Mouse (Mus musculus) CH12.LX (cell line): Measurements from ENCODE around the gene Erlec1. TPM values are rescaled to one million over a fixed set of nuclear protein-coding genes. Genes with fewer than 3 reads are reported as not detected.
A peak's percentile ranks its signal among the peaks of the same experiment; 100 is the strongest.

Source experiments
- DNase-seq: peaks from one replicate; pipeline ENCODE4 v3.0.0-alpha.2; 2013; ENCODE audit errors: extremely low read depth
- H3K27ac ChIP-seq: 2 replicates; pipeline ENCODE4 v1.5.1; 2012; ENCODE audit warnings: low read depth, mild to moderate bottlenecking, control low read depth, moderate library complexity; ENCODE audit not compliant: insufficient read depth
- H3K27me3 ChIP-seq: replicated peaks from 2 replicates; pipeline ENCODE3; 2012; ENCODE audit warnings: inconsistent platforms
- H3K36me3 ChIP-seq, 2 experiments: replicated peaks in 1 of 2; 2 replicates each; pipeline versions ENCODE3 to v1.6.1; 2012; ENCODE audit warnings: inconsistent platforms in 1 of 2, low read length in 1 of 2, mild to moderate bottlenecking in 1 of 2, mixed read lengths in 1 of 2, moderate library complexity in 1 of 2; ENCODE audit not compliant: control insufficient read depth in 1 of 2, insufficient read depth in 1 of 2
- H3K4me1 ChIP-seq, 2 experiments: 2 replicates each; pipeline ENCODE4 v1.6.1; 2012; ENCODE audit warnings: inconsistent platforms in 1 of 2, moderate library complexity in 1 of 2; ENCODE audit not compliant: insufficient read depth in 2 of 2, control insufficient read depth in 1 of 2
- H3K4me2 ChIP-seq: 2 replicates; pipeline ENCODE4 v1.6.1; 2012; ENCODE audit warnings: low read depth, mild to moderate bottlenecking, control low read depth; ENCODE audit not compliant: poor library complexity, insufficient read depth, severe bottlenecking
- H3K4me3 ChIP-seq, 3 experiments: fragments of 150-350 bp in 1 of 3; sonication (generic) in 1 of 3; replicated peaks in 1 of 3; 2 replicates each; pipeline versions ENCODE3 to v1.5.1; 2011 to 2012; ENCODE audit warnings: low read depth in 2 of 3, low read length in 2 of 3, mild to moderate bottlenecking in 2 of 3, moderate library complexity in 2 of 3, control low read depth in 1 of 3, improper control_type of control experiment in 1 of 3, inconsistent platforms in 1 of 3, mixed read lengths in 1 of 3; ENCODE audit not compliant: poor library complexity in 1 of 3
- H3K79me2 ChIP-seq: replicated peaks from 2 replicates; pipeline ENCODE4 v1.6.1; 2012; ENCODE audit warnings: mild to moderate bottlenecking, moderate library complexity; ENCODE audit not compliant: control insufficient read depth, poor library complexity, insufficient read depth, severe bottlenecking; ENCODE audit errors: extremely low read depth
- H3K9ac ChIP-seq: 2 replicates; pipeline ENCODE4 v1.6.1; 2012; ENCODE audit warnings: low read depth, mild to moderate bottlenecking, control low read depth, moderate library complexity; ENCODE audit not compliant: insufficient read depth
- H3K9me3 ChIP-seq: replicated peaks from 2 replicates; pipeline ENCODE3; 2012; ENCODE audit warnings: low read length, inconsistent platforms, mixed read lengths
- BHLHE40 ChIP-seq: IDR thresholded peaks from 2 replicates; pipeline ENCODE4 v1.6.1; 2011; ENCODE audit warnings: mild to moderate bottlenecking, low read depth, low read length, improper control_type of control experiment
- CHD1 ChIP-seq: IDR thresholded peaks from 2 replicates; pipeline ENCODE4 v1.6.1; 2012; ENCODE audit warnings: low read depth, low read length, improper control_type of control experiment, inconsistent platforms
- CHD2 ChIP-seq: IDR thresholded peaks from 2 replicates; pipeline ENCODE4 v1.6.1; 2011; ENCODE audit warnings: low read length, improper control_type of control experiment
- CTCF ChIP-seq, 2 experiments: IDR thresholded peaks in 1 of 2; conservative IDR thresholded peaks in 1 of 2; 2 replicates each; pipeline ENCODE4 v1.5.1; 2011 to 2012; ENCODE audit warnings: low read depth in 2 of 2, low read length in 2 of 2, improper control_type of control experiment in 1 of 2, inconsistent platforms in 1 of 2, mild to moderate bottlenecking in 1 of 2, moderate library complexity in 1 of 2
- ETS1 ChIP-seq: conservative IDR thresholded peaks from 2 replicates; pipeline ENCODE4 v1.6.1; 2012; ENCODE audit warnings: low read depth, mild to moderate bottlenecking, inconsistent platforms, low read length, improper control_type of control experiment, moderate library complexity
- GABPA ChIP-seq: IDR thresholded peaks from 2 replicates; pipeline ENCODE4 v1.6.1; 2012; ENCODE audit warnings: low read depth, low read length, improper control_type of control experiment, inconsistent platforms; ENCODE audit not compliant: insufficient replicate concordance
- HCFC1 ChIP-seq: IDR thresholded peaks from 2 replicates; pipeline ENCODE4 v1.6.1; 2012; ENCODE audit warnings: low read depth, mild to moderate bottlenecking, inconsistent platforms, low read length, improper control_type of control experiment
- JUND ChIP-seq: conservative IDR thresholded peaks from 2 replicates; pipeline ENCODE4 v1.6.1; 2011; ENCODE audit warnings: low read depth, low read length, improper control_type of control experiment
- KAT2A ChIP-seq: IDR thresholded peaks from 2 replicates; pipeline ENCODE4 v1.6.1; 2012; ENCODE audit warnings: low read length, improper control_type of control experiment, inconsistent platforms; ENCODE audit not compliant: insufficient replicate concordance
- MAFK ChIP-seq: IDR thresholded peaks from 2 replicates; pipeline ENCODE4 v1.6.1; 2011; ENCODE audit warnings: low read length, improper control_type of control experiment; ENCODE audit not compliant: insufficient replicate concordance
- MAX ChIP-seq: IDR thresholded peaks from 2 replicates; pipeline ENCODE4 v1.6.1; 2011; ENCODE audit warnings: low read length, improper control_type of control experiment
- MEF2A ChIP-seq: IDR thresholded peaks from 2 replicates; pipeline ENCODE4 v1.6.1; 2014; ENCODE audit warnings: low read depth, mild to moderate bottlenecking, inconsistent platforms, low read length, improper control_type of control experiment, borderline replicate concordance
- MXI1 ChIP-seq: IDR thresholded peaks from 2 replicates; pipeline ENCODE4 v1.6.1; 2011; ENCODE audit warnings: mild to moderate bottlenecking, low read depth, low read length, improper control_type of control experiment
- MYC ChIP-seq: IDR thresholded peaks from 2 replicates; pipeline ENCODE4 v1.6.1; 2011; ENCODE audit warnings: low read depth, mild to moderate bottlenecking, improper control_type of control experiment, low read length
- POLR2A ChIP-seq: IDR thresholded peaks from 2 replicates; pipeline ENCODE4 v1.6.1; 2011; ENCODE audit warnings: low read depth, mild to moderate bottlenecking, improper control_type of control experiment, low read length
- POLR2AphosphoS2 ChIP-seq: IDR thresholded peaks from 2 replicates; pipeline ENCODE4 v1.6.1; 2011; ENCODE audit warnings: low read depth, low read length, improper control_type of control experiment
- RCOR1 ChIP-seq: conservative IDR thresholded peaks from 2 replicates; pipeline ENCODE4 v1.6.1; 2012; ENCODE audit warnings: low read depth, mild to moderate bottlenecking, inconsistent platforms, low read length, improper control_type of control experiment
- SIN3A ChIP-seq: IDR thresholded peaks from 2 replicates; pipeline ENCODE4 v1.6.1; 2012; ENCODE audit warnings: low read length, improper control_type of control experiment, inconsistent platforms
- SMC3 ChIP-seq: IDR thresholded peaks from 2 replicates; pipeline ENCODE4 v1.6.1; 2011; ENCODE audit warnings: low read depth, low read length, improper control_type of control experiment
- TBP ChIP-seq: conservative IDR thresholded peaks from 2 replicates; pipeline ENCODE4 v1.6.1; 2011; ENCODE audit warnings: low read depth, low read length, improper control_type of control experiment
- TCF12 ChIP-seq: IDR thresholded peaks from 2 replicates; pipeline ENCODE4 v1.6.1; 2014; ENCODE audit warnings: low read depth, mild to moderate bottlenecking, inconsistent platforms, low read length, improper control_type of control experiment
- USF1 ChIP-seq: IDR thresholded peaks from 2 replicates; pipeline ENCODE4 v1.6.1; 2014; ENCODE audit warnings: low read depth, mild to moderate bottlenecking, inconsistent platforms, low read length, improper control_type of control experiment
- USF2 ChIP-seq: conservative IDR thresholded peaks from 2 replicates; pipeline ENCODE4 v1.6.1; 2011; ENCODE audit warnings: low read depth, low read length, improper control_type of control experiment
- ZC3H11A ChIP-seq: IDR thresholded peaks from 2 replicates; pipeline ENCODE4 v1.6.1; 2012; ENCODE audit warnings: low read depth, mild to moderate bottlenecking, inconsistent platforms, low read length, improper control_type of control experiment
- ZMIZ1 ChIP-seq: IDR thresholded peaks from 2 replicates; pipeline ENCODE4 v1.6.1; 2012; ENCODE audit warnings: low read depth, mild to moderate bottlenecking, inconsistent platforms, low read length, improper control_type of control experiment
- dilution Hi-C: fragments of 300-500 bp; cut with MboI; formaldehyde crosslinking; loops from 2 replicates; pipeline ENCODE4 v1.14.3; 2020; ENCODE audit warnings: low sequenced_read_pairs; ENCODE audit not compliant: extremely low pct_unique_long_range_greater_than_20kb, extremely low pct_ligation_motif_present
- in situ Hi-C: fragments of 300-500 bp; cut with MboI; formaldehyde crosslinking; loops from 3 replicates; pipeline ENCODE4 v1.14.3; 2019; ENCODE audit warnings: low sequenced_read_pairs, low pct_ligation_motif_present, low pct_unique_long_range_greater_than_20kb, mixed read lengths
- polyA plus RNA-seq: library from polyadenylated mRNA; unstranded; fragments of >175 nt; gene quantifications from 2 replicates; pipeline ENCODE4 v1.2.1, GENCODE M21; 2012; ENCODE audit warnings: low read depth; ENCODE audit not compliant: insufficient read length
- total RNA-seq, 2 experiments: library from RNA; depleted of rRNA; stranded (reverse); fragments of 300-350 nt in 1 of 2; fragments of >200 nt in 1 of 2; gene quantifications; 2 replicates each; pipeline ENCODE4 v1.2.3; 2012 to 2014

Erlec1 gene
- total and polyA plus RNA-seq, 3 experiments: 16.7 to 52.3 (median 24.5) TPM

DNA sequence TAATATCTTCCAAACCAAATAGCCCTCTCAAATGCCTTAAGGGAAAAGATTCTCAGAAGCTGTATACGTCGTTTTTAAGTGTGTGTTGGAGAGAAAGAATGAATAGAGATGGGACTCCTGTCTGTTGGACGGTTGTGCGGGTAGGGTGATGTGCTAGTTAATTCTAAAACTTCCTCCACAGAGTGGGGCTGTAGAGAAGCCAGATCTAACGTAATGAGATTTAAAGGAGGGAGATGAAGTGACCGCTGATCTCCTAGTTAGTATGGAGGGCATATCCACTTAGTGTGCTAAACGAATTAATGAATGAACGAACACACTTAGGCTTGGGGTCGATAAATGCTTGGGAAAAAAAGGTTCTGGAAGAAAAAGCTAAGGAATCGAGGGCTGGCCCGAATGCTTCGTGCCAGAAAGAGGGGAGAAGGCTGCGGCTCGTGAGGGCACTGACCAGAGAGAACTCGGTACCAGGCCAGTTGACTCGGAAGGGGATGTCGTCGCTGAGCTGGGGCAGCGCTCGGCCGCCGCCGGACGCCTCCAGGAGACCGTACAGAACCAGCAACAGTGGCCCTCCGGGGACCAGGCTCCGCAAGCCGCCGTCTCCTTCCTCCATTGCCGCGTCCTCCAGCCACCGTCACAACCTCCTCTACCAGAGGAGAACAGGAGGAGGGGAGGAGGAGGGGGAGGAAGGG lies 523 bp downstream of the Erlec1 start (continued):
- TF ChIP-seq RCOR1 (no peak), POLR2A (no peak), MXI1 (no peak), MAFK (no peak), MAX (no peak), HCFC1 (no peak), JUND (no peak), USF2 (no peak), SMC3 (no peak), CHD1 (no peak), ZC3H11A (no peak), USF1 (no peak), MYC (peak; percentile 25; the same call in 1 of the 2 replicates), CTCF (conservative IDR thresholded peaks at IDR 0.05 in 1 of 2, IDR thresholded peaks at IDR 0.05 in 1 of 2; ENCODE audit: low read depth in 2 of 2, low read length in 2 of 2) (peak in 1 of 2 experiments; percentile 22; a peak in 2 of 4 replicates), TCF12 (no peak), POLR2AphosphoS2 (0 out of 2 replicates have a peak, but pooled peaks have one; percentile 8), CHD2 (no peak), MEF2A (no peak), GABPA (no peak), TBP (0 out of 2 replicates have a peak, but pooled peaks have one; percentile 18), ETS1 (no peak), ZMIZ1 (no peak)

DNA sequence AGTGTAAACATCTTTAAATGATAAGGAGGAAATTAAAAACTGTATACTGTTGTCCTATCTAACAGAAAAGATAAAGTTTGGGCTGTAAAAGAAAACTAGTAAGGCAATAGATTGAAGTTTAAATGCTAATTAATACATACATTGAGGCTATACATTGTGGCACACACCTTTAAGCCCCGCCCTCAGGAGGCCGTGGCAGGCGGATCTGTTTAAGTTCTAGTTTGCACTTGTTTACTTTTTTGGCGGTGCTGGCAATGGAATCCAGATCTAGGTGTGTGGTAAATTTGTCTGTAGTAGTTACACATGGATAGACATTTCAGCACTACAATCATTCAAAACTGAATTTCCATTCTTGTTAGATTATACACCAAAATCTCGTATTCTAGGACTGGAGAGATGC lies 1.3 kb downstream of the Erlec1 start:
- dilution Hi-C loops: no loop called here
- Histone ChIP-seq H3K27me3 (no peaks in the 10 kb centered on the region), H3K36me3 (peaks cover 15 to 48% of the 10 kb centered on the region in 2 experiments), H3K79me2 (peaks cover 16% of the 10 kb centered on the region), H3K4me2 (peak overlapping the region; percentile 97), H3K9me3 (no peaks in the 10 kb centered on the region), H3K4me3 (peak overlapping the region; percentile 68 to 93 (median 89)), H3K9ac (peak overlapping the region; percentile 88), H3K4me1 (peaks cover 0 to 19% of the 10 kb centered on the region in 2 experiments; a peak in 2 of 4 replicates), H3K27ac (no peak overlapping the region)
- TF ChIP-seq KAT2A: no peak
- no peak for TF ChIP-seq RCOR1
- TF ChIP-seq ETS1: no peak
- no peak for TF ChIP-seq TBP
- no peak for TF ChIP-seq SIN3A
- TF ChIP-seq USF2: no peak
- TF ChIP-seq SMC3: no peak
- TF ChIP-seq MEF2A: no peak
- no peak for TF ChIP-seq TCF12
- no peak for TF ChIP-seq BHLHE40
- DNase-seq: no peak
- in situ Hi-C loops: no loop called here
